Mouse (Mus musculus) left cerebral cortex, postnatal 14 days (tissue): ENCODE data around the gene Gtf2a1. TPM values are rescaled to one million over a fixed set of nuclear protein-coding genes. Genes with fewer than 3 reads are reported as not detected.
"Not testable (repeated sequence)": the region's sequence is repeated elsewhere in the genome, so short reads cannot be mapped to it uniquely, and the experiment has no call there.

Experiments used
- DNase-seq, 2 experiments: peaks; one replicate each; pipeline ENCODE4 v3.0.0; 2021 to 2022; ENCODE audit warnings: low spot score in 2 of 2, mixed read lengths in 1 of 2
- intact Hi-C: fragments of 180-260 bp; cut with DNase I; formaldehyde crosslinking; loops from one replicate; pipeline ENCODE4 v1.15.1; 2025
- total RNA-seq, 2 experiments: library from RNA; stranded (reverse); gene quantifications; 2 replicates each; pipeline ENCODE4 v1.2.3; 2021

Gtf2a1 gene
- total RNA-seq, 2 experiments from 2014 or later, result 44.4 to 51.5 TPM

GRCm38 (mm10) chr12:91583409-91583808 is 6.9 kb downstream of the Gtf2a1 start:
- no peak for DNase-seq
- intact Hi-C loops, result no loop called here

GRCm38 (mm10) chr12:91582362-91583002 is 7.8 kb downstream of the Gtf2a1 start:
- DNase-seq, result no peak
- intact Hi-C loops, result no loop called here

GRCm38 (mm10) chr12:91581204-91582070 is 8.8 kb downstream of the Gtf2a1 start:
- DNase-seq, result no peak
- intact Hi-C loops, result no loop called here

DNA sequence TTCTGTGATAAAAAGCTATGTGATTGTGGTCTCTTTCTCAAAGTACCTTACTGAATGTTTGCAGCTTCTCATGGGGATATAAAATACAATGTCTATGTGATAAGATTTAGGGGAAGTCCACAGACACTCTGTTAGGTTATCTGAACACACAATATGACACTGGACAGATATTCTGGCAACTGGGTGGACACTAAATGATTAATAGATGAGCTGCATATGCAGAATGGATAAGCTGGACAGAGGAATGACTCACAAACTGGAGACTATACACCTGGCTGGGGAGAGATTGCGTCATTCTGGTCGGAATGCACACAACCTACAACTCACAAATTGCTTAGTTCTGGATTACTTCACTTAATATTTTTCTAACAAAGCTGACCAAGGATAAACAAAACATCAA is 10.6 kb downstream of the Gtf2a1 start:
- intact Hi-C loops, result no loop called here
- DNase-seq, result no peak

DNA sequence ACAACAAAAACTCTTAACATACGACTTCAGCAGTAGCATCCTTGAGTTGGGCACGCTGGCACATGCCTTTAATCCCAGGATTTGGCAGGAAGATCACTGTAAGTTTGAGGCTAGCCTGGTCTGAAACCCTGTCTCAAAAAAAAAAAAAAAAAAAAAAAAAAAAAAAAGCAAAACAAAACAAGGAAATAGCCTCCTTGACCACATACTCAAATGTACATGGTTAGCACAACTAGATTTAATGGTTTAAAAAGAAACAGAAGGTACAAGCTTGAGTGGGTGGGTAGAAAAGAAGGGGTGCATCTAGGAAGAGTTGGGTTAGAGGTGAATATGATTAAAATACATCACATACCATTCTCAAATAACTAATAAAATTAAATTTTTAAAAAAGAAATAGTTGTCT is 18.6 kb downstream of the Gtf2a1 start:
- intact Hi-C loops, result no loop called here
- no peak for DNase-seq

DNA sequence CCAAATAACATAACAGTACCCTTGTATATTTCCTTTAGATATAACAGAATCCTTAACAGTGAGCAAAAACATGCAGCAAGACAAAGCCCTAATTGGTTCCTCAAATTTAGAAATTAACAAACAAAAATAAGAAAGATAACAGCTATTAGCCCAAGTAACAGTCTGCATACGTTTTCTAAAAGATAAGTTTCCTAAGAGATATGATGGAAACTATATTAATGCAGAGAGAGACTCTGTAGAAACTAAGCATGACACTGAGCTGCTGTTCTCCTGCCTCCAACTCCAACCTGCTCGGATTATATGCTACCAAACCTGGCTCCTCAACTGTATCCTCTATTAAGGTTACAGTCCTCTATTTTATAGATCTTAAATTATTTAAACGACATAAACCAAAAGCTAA is 21.0 kb downstream of the Gtf2a1 start:
- intact Hi-C loops, result no loop called here
- no peak for DNase-seq

DNA sequence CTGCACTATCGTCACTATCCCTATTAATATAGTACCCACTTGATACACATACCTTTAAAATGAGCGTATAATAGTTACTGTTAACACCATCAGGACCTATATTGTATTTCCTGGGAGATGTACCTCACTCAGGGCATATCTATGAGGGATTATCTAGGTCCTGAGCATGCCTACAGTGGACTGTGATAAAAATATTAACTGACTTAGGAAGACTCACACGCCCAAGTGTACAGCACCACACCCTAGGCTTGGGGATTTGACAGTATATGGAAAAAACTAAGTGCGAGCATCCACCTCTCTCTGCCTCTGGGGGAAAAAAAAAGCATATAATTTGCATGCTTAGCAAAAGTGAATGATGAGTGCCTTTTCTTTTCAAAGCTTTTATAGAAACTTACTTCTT is 23.1 kb downstream of the Gtf2a1 start:
- no peak for DNase-seq
- intact Hi-C loops, result no loop called here

DNA sequence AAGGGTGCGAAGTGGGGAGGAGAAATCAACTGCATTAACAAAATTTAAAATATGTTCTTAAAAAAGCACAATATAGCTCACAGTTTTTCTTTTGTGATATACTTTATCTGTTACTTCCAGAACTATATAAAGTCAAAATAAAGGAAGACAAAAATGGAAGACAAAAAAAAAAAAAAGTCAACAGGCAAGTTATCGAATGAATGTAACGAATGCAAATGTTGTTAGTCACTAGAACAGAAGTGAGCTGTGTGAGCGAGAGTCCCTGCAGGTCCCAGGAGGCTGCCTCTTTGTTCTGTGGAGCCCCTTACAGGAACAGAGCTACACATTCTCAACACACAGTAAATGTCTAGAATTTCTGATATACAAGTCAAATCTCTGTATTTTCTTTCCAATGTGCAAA is 32.1 kb downstream of the Gtf2a1 start:
- DNase-seq, intact Hi-C loops: not testable (repeated sequence)

DNA sequence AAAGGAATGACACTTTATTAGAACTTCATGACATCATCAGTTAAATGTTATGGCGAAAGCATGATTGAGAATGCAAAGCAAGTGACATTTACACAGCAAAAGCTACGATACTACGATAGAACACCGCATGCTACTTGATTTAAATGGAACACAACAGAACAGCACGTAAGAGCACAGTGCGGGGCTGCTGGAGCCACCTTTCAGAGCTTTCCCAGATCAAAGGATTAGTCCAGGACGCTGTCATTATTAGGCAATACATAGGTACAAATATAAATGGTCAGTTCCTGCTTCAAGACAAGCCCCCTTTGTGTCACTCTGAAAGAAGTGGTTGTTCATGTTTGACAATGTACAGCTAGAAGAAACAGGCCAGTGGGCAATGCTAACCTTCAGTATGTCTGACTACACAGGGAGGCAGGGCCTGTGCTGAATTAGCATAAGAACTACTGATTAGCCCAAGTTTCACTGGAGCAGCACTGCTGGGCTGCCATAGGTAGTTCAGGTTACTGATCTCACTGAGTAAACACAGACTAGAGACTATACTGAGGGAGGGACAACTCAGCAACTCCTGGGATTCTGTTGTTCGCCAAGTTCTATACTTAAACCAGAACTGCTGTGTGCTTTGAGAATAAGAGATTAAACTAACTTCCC is 32.8 kb downstream of the Gtf2a1 start:
- intact Hi-C loops, result not testable (repeated sequence)

GRCm38 (mm10) chr12:91551773-91552526 is 38.3 kb downstream of the Gtf2a1 start:
- peak; percentile 83 to 88 for DNase-seq
- intact Hi-C loops, result no loop called here

More for the DNA sequence above, 32.8 kb downstream of the Gtf2a1 start:
- DNase-seq, result not testable (repeated sequence)

DNA sequence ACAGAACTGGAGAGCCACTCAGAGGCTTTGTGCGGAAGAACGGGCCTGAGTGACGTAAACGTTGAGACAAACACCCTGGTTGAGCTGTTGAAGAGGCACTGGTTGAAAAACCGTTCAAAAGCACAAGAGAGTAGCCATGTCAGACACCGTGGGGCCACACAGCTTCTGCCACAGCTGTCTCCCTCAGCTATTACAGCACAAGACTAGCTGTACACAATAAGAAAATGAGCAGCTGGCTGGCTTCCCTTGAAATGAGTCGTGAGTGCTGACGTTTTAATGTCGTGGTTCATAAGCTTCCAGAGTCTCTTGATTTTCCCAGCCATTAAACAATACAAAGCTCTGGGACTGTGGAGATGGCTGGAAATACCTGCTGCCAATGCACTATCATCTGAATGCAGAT is 40.8 kb downstream of the Gtf2a1 start:
- intact Hi-C loops, result no loop called here
- DNase-seq, result no peak

GRCm38 (mm10) chr12:91540202-91540601 is 50.1 kb downstream of the Gtf2a1 start:
- intact Hi-C loops, result no loop called here
- DNase-seq, result no peak

DNA sequence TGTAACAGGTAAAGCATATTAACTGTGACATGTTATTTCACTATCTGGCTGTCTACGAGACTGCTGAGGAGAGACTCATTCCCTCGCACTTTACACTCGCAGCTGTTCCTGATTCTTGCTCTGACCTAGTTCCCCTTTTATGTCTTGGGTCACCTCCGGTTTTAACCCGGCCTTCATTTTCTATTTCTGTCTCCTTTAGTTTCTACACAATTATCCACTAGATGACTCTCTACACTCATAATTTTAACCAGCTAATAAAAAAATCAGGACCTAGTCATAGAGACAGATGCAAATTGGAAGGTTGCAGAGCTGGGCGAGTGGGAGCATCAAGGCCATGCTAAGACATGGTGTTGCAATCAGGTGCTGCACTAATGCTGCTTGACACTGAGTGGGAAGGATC is 55.8 kb downstream of the Gtf2a1 start:
- intact Hi-C loops, result no loop called here
- no peak for DNase-seq

DNA sequence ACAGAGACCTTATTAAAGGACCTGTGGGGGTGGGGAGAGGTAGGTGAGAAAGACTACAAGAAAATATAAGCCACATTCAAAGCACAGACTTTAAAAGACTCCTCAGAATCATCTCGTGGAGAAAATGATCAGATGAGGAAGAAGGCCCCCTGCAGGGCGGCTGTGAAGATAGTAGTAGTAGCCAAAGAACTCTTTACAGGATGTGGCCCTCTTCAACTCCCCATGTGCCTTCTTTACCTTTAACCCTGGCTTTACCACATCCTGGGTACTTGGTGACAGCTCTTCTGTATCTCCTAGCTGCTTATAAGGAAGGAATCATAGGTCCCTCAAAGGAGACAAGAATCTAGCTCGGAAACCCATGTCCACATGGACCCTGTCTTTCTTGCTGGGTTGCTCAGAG is 66.7 kb downstream of the Gtf2a1 start:
- DNase-seq, result no peak
- intact Hi-C loops, result no loop called here

DNA sequence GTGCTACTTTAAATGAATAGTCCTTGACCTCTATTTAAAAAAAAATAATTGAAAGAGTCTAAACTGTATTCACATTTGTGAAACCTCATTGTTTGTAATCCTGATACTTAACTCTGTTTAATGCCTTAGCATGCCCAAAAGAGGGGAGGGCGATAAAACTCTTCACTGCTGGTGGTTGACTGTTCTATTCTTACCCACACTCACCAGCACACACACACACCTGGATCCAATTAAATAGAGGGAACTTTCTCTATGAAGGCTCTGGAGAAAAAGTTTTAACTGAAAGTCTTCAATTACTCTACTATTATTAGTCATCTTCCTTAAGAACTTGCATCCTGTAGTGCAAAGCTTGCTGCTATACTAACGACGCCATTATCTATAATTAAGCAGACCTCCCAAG is 72.5 kb downstream of the Gtf2a1 start:
- DNase-seq, result no peak
- intact Hi-C loops, result no loop called here

- no peak for DNase-seq
- intact Hi-C loops, result no loop called here
These were observed 76.3 kb downstream of the Gtf2a1 start for GRCm38 (mm10) chr12:91513980-91514379.

- intact Hi-C loops, result no loop called here
- no peak for DNase-seq
These were observed 78.5 kb downstream of the Gtf2a1 start for GRCm38 (mm10) chr12:91511766-91512165.
